Mouse (Mus musculus) limb, embryonic 13.5 days (tissue): ENCODE results near the gene Slc4a10. TPM values are rescaled to one million over a fixed set of nuclear protein-coding genes. Genes with fewer than 3 reads are reported as not detected.

ENCODE experiments used
- ATAC-seq: fragments of 200-750 bp; cut with Nextera tagmentation; 2 replicates; pipeline ENCODE4 v1.8.0; 2017; ENCODE audit warnings: low read depth, moderate number of reproducible peaks, moderate TSS enrichment; ENCODE audit not compliant: low FRiP score
- H3K27ac ChIP-seq: fragments of 300-500 bp; sonication (generic); 2 replicates; pipeline ENCODE4 v1.5.1; 2015; ENCODE audit warnings: inconsistent platforms, mild to moderate bottlenecking, moderate library complexity
- H3K27me3 ChIP-seq: fragments of 300-500 bp; sonication (generic); 2 replicates; pipeline ENCODE4 v1.6.1; 2015; ENCODE audit warnings: mild to moderate bottlenecking, inconsistent platforms
- H3K36me3 ChIP-seq: fragments of 300-500 bp; sonication (generic); 2 replicates; pipeline ENCODE4 v1.6.1; 2015; ENCODE audit warnings: inconsistent platforms, mild to moderate bottlenecking, moderate library complexity
- H3K4me1 ChIP-seq: fragments of 300-500 bp; sonication (generic); 2 replicates; pipeline ENCODE4 v1.6.1; 2015; ENCODE audit warnings: inconsistent platforms
- H3K4me2 ChIP-seq: fragments of 300-500 bp; sonication (generic); replicated peaks from 2 replicates; pipeline ENCODE4 v1.6.1; 2015; ENCODE audit warnings: inconsistent platforms, mild to moderate bottlenecking, moderate library complexity
- H3K4me3 ChIP-seq: fragments of 300-500 bp; sonication (generic); 2 replicates; pipeline ENCODE4 v1.5.1; 2015; ENCODE audit warnings: moderate library complexity, mild to moderate bottlenecking, inconsistent platforms
- H3K9ac ChIP-seq: fragments of 300-500 bp; sonication (generic); 2 replicates; pipeline ENCODE4 v1.6.1; 2015; ENCODE audit warnings: mild to moderate bottlenecking, inconsistent platforms
- H3K9me3 ChIP-seq: fragments of 300-500 bp; sonication (generic); 2 replicates; pipeline ENCODE4 v1.6.1; 2016; ENCODE audit warnings: inconsistent platforms
- WGBS: fragments of 180-500 bp; shearing (Covaris S2); methylation state at CpG from one replicate; pipeline ENCODE4 v1.1.7; 2015; 5-methylcytosine and 5-hydroxymethylcytosine counted together
- polyA plus RNA-seq: library from polyadenylated mRNA; unstranded; fragments of >200 nt; fragmentation: Nextera tagmentation; extraction: Ambion mirVana; gene quantifications from 2 replicates; pipeline ENCODE4 v1.2.1, GENCODE M21; 2015

The Slc4a10 gene
- polyA plus RNA-seq, 1 experiment from 2014 or later, result 0.13 TPM

DNA sequence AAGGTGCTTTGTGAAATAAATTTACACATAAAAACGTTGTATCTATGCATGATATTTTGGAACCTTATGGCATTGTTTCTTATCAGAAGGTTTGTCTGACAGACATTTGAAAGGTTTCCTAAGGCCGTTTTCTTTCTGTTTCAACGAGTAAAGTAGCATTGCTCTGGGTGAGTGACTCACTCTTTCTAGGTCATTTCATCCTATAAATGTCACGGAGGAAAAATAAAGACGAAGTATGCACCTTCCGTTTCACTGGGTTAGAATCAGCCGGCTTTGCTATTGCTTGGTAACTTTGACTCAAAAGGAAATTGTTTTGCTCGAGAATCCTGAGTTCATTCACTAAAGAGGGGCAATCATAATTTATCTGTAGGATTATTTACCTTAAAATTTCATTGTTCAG lies 88.6 kb downstream of the Slc4a10 start:
- no peak overlapping the region for H3K27ac ChIP-seq
- H3K4me3 ChIP-seq, result no peak overlapping the region
- no peaks in the 10 kb centered on the region for H3K27me3 ChIP-seq
- no peak overlapping the region for H3K9ac ChIP-seq
- no peaks in the 10 kb centered on the region for H3K9me3 ChIP-seq
- H3K36me3 ChIP-seq, result no peaks in the 10 kb centered on the region
- ATAC-seq, result no peak
- H3K4me2 ChIP-seq, result no peak overlapping the region
- H3K4me1 ChIP-seq, result no peaks in the 10 kb centered on the region
- WGBS, result 66% methylated on average over 8 of the region's 8 CpGs

DNA sequence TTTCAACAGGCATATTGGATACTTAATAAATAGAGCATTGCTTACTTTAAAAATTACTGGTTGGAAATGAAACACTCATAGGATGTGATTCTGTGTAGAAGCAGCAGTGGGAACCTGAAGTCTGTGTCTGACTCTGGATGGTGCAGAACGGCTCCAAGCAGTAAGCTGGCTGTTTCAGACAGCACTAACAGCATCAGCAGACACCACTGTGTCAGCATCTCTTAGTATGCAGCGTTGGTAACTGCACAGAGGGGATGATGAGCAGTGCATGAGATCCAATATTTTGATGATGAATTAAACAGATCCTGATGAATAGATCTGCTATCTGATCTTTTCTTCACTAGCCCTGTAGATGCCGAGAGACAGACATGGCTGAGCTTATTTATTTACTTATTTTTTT lies 101.4 kb downstream of the Slc4a10 start:
- Histone ChIP-seq H3K36me3 (no peaks in the 10 kb centered on the region), H3K9ac (no peak overlapping the region), H3K9me3 (no peaks in the 10 kb centered on the region), H3K4me2 (no peak overlapping the region), H3K27ac (no peak overlapping the region), H3K4me3 (no peak overlapping the region), H3K27me3 (no peaks in the 10 kb centered on the region), H3K4me1 (0 out of 2 replicates have a peak, but pooled peaks cover 2% of the 10 kb centered on the region)
- ATAC-seq, result no peak
- WGBS, result 71% methylated on average over 3 of the region's 3 CpGs

DNA sequence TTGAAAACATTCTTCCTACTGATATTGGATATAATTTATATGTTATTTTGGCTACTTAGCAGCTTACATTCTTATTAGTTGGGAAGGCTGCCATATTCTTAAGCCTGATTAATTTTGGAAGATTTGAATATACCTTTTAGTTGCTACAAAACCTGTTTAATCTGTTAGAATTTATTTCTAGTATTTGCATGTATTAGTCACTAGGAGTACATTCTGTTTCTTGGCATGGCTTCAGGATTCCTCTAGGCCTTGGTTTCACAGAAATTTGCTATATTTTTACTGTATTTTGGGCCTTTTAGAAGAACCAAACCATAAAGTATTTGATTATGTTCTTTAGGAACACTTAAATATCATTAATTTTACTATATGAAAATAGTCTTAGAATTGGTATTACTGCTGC lies 103.2 kb downstream of the Slc4a10 start:
- no peaks in the 10 kb centered on the region for H3K9me3 ChIP-seq
- H3K4me2 ChIP-seq, result no peak overlapping the region
- ATAC-seq, result no peak
- no peak overlapping the region for H3K27ac ChIP-seq
- no peaks in the 10 kb centered on the region for H3K27me3 ChIP-seq
- 0 out of 2 replicates have a peak, but pooled peaks cover 2% of the 10 kb centered on the region for H3K4me1 ChIP-seq
- H3K4me3 ChIP-seq, result no peak overlapping the region
- no peaks in the 10 kb centered on the region for H3K36me3 ChIP-seq
- no peak overlapping the region for H3K9ac ChIP-seq

DNA sequence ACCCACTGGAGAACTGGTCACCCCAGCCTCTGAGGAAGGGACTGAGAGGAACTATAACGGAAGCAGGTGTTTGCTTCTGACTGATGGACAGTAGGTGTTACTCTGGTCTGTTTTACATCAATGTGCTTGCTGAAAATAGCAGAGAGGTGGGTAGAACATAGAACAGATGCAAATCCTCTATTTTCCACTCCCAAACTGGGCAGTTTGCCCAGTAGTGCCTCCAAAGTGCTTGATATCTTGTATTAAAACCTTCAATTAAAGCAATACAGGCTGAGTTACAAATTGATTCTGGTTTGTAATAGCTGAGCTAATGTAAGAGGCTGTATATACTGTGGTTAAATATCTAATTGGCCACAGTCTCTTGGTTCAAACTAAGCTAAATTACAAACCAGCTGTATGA lies 104.6 kb downstream of the Slc4a10 start:
- 42% methylated on average over 1 of the region's 1 CpGs for WGBS

GRCm38 (mm10) chr2:62210109-62210508 lies 163.8 kb downstream of the Slc4a10 start:
- Histone ChIP-seq H3K27me3 (no peaks in the 10 kb centered on the region), H3K4me2 (no peak overlapping the region), H3K36me3 (no peaks in the 10 kb centered on the region), H3K4me3 (no peak overlapping the region), H3K9me3 (no peaks in the 10 kb centered on the region), H3K4me1 (no peaks in the 10 kb centered on the region), H3K9ac (no peak overlapping the region), H3K27ac (no peak overlapping the region)
- ATAC-seq, result no peak

More for the DNA sequence above, 104.6 kb downstream of the Slc4a10 start:
- Histone ChIP-seq H3K36me3 (no peaks in the 10 kb centered on the region), H3K4me3 (no peak overlapping the region), H3K27me3 (no peaks in the 10 kb centered on the region), H3K9ac (no peak overlapping the region), H3K27ac (no peak overlapping the region), H3K4me1 (0 out of 2 replicates have a peak, but pooled peaks cover 2% of the 10 kb centered on the region), H3K9me3 (no peaks in the 10 kb centered on the region), H3K4me2 (no peak overlapping the region)
- ATAC-seq, result no peak

- WGBS, result 90% methylated on average over 5 of the region's 5 CpGs
- H3K4me2 ChIP-seq, result no peak overlapping the region
- H3K9me3 ChIP-seq, result no peaks in the 10 kb centered on the region
- H3K27ac ChIP-seq, result no peak overlapping the region
- H3K4me3 ChIP-seq, result no peak overlapping the region
- no peaks in the 10 kb centered on the region for H3K27me3 ChIP-seq
- H3K4me1 ChIP-seq, result no peaks in the 10 kb centered on the region
- no peaks in the 10 kb centered on the region for H3K36me3 ChIP-seq
- ATAC-seq, result no peak
- H3K9ac ChIP-seq, result no peak overlapping the region
Measured at GRCm38 (mm10) chr2:62211106-62211505, 164.8 kb downstream of the Slc4a10 start.

- no peaks in the 10 kb centered on the region for H3K36me3 ChIP-seq
- H3K9me3 ChIP-seq, result no peaks in the 10 kb centered on the region
- H3K27ac ChIP-seq, result no peak overlapping the region
- H3K4me1 ChIP-seq, result no peaks in the 10 kb centered on the region
- no peak overlapping the region for H3K9ac ChIP-seq
- H3K27me3 ChIP-seq, result no peaks in the 10 kb centered on the region
- no peak for ATAC-seq
- no peak overlapping the region for H3K4me2 ChIP-seq
- no peak overlapping the region for H3K4me3 ChIP-seq
Measured at GRCm38 (mm10) chr2:62227563-62227962, 181.3 kb downstream of the Slc4a10 start.

DNA sequence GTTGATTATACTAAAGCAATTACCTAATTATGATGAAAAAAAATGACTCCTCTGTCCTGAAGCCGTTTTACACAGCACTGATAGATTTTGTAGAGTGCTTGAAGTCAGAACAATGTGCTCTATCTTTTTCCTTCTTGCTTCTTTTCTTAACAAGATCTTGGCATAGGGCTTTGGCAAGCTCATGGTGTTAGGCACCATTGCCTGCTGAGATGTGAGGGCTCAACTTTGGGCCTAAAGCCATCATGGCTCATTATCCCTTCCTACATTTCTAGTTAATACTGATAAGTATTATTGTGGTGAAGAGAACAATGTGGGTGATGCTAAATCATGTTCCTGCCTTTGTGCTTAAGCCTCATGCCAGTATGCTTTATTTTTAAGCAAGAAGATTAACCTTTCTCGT lies 185.0 kb downstream of the Slc4a10 start:
- H3K4me1 ChIP-seq, result no peaks in the 10 kb centered on the region
- H3K27me3 ChIP-seq, result no peaks in the 10 kb centered on the region
- no peak overlapping the region for H3K4me3 ChIP-seq
- H3K36me3 ChIP-seq, result no peaks in the 10 kb centered on the region
- no peak overlapping the region for H3K4me2 ChIP-seq
- H3K9me3 ChIP-seq, result no peaks in the 10 kb centered on the region
- 68% methylated on average over 2 of the region's 2 CpGs for WGBS
- H3K27ac ChIP-seq, result no peak overlapping the region
- no peak for ATAC-seq
- H3K9ac ChIP-seq, result no peak overlapping the region

DNA sequence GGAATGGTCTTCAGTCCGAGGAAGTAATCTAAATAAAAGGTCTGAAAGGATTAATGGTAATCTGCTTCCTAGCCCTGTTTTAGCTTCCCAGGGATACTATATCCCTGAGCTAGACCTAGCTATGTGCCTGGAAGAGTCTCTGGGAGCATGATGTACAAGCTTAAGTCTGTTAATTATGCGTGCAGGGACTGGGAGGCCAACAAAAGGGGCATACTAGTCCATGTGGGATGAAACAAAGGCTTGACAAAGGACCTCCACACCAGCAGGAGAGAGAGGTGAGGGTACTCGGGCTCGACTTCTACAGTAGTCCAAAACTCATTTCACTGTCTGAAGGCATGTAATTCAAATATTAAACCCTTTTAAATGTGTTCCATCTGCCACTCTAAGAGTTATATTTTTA lies 197.9 kb downstream of the Slc4a10 start:
- Histone ChIP-seq H3K9me3 (no peaks in the 10 kb centered on the region), H3K9ac (no peak overlapping the region), H3K4me1 (0 out of 2 replicates have a peak, but pooled peaks cover 3% of the 10 kb centered on the region), H3K36me3 (no peaks in the 10 kb centered on the region), H3K27me3 (no peaks in the 10 kb centered on the region), H3K4me3 (no peak overlapping the region), H3K4me2 (no peak overlapping the region), H3K27ac (no peak overlapping the region)
- 54% methylated on average over 4 of the region's 4 CpGs for WGBS
- ATAC-seq, result no peak

DNA sequence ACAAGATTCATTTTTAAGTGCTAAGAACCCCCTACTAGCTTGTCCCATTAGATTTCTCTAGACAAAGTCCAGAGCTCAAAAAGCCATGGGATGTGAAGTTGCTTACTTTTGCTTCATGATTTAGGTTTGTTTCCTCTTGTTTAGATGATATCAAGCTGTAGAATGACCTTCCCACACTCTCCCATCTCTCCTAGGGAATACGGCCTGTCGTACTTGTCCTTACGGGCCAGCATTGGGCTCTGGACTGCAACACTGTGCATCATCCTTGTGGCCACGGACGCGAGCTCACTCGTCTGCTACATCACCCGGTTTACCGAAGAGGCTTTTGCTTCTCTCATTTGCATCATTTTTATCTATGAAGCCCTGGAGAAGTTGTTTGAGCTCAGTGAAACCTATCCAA lies 222.2 kb downstream of the Slc4a10 start:
- no peak overlapping the region for H3K4me2 ChIP-seq
- H3K9me3 ChIP-seq, result no peaks in the 10 kb centered on the region
- no peaks in the 10 kb centered on the region for H3K4me1 ChIP-seq
- ATAC-seq, result no peak
- WGBS, result 92% methylated on average over 9 of the region's 9 CpGs
- no peak overlapping the region for H3K9ac ChIP-seq
- H3K27me3 ChIP-seq, result no peaks in the 10 kb centered on the region
- H3K36me3 ChIP-seq, result no peaks in the 10 kb centered on the region
- no peak overlapping the region for H3K27ac ChIP-seq
- no peak overlapping the region for H3K4me3 ChIP-seq

DNA sequence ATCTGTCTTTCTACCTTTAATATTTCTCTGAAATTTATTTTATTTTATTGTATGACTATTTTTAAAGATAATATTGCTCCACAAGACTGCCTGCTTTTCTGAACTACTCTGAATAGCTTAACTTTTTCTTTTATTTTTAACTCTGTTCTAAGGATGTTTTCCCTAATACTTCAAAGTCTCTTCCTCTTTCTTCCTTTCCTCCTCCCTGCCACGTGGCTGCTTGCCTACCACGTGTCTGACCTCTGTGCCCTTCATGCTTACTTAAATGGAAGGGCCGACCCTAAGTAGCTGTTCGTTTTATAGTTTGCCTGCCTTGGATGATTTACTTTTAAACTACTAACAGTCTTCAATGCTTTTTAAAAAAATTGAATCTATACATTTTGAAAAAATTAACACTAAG lies 225.6 kb downstream of the Slc4a10 start:
- no peaks in the 10 kb centered on the region for H3K27me3 ChIP-seq
- no peak overlapping the region for H3K4me2 ChIP-seq
- WGBS, result 27% methylated on average over 4 of the region's 4 CpGs
- no peak overlapping the region for H3K9ac ChIP-seq
- no peaks in the 10 kb centered on the region for H3K9me3 ChIP-seq
- H3K4me1 ChIP-seq, result no peaks in the 10 kb centered on the region
- no peaks in the 10 kb centered on the region for H3K36me3 ChIP-seq
- ATAC-seq, result no peak
- H3K4me3 ChIP-seq, result no peak overlapping the region
- no peak overlapping the region for H3K27ac ChIP-seq

DNA sequence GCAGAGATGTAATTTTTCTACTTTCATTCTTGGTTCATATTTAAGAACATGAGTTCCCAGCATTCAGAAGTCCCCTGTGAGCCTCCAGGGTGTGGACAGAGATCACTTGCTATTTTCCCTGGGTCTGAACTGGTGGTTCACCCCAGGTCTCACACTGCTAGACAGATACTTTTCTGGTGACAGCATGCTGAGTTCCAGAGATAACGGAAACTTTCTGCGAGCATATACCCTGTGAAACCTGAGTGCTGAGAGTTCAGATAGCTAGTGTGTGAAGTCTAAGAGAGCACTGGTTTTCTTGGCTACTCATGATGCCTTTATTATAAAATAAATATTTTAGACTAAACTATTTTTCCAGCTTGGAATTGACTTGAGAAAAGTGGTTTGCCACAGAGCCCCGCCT lies 232.5 kb downstream of the Slc4a10 start:
- Histone ChIP-seq H3K27ac (no peak overlapping the region), H3K4me1 (no peaks in the 10 kb centered on the region), H3K36me3 (no peaks in the 10 kb centered on the region), H3K27me3 (no peaks in the 10 kb centered on the region), H3K9me3 (no peaks in the 10 kb centered on the region), H3K4me3 (no peak overlapping the region), H3K9ac (no peak overlapping the region), H3K4me2 (no peak overlapping the region)
- 70% methylated on average over 3 of the region's 3 CpGs for WGBS
- ATAC-seq, result peak; percentile 51; the same call in 1 of the 2 replicates

DNA sequence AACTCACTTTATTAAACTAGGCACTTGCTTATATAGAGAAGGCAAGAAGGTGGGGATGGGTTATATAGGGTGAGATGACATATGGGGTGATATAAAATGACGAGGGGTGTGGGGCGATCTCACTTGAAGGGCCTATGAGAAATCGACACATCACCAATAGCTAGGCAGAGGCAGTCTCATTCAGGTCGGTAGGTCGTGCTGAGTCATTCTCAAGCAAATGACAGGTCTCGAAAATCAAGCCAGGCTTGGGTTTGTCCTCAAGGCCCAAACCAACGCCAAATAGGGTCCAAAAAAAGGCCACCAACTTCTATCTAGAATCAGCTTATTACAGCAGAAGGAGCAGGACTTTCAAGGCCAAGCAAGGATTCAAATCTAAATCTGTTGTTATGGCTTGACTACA lies 233.5 kb downstream of the Slc4a10 start:
- Histone ChIP-seq H3K27me3 (no peaks in the 10 kb centered on the region), H3K9me3 (no peaks in the 10 kb centered on the region), H3K4me2 (no peak overlapping the region), H3K9ac (no peak overlapping the region), H3K27ac (no peak overlapping the region), H3K4me3 (no peak overlapping the region), H3K4me1 (no peaks in the 10 kb centered on the region), H3K36me3 (no peaks in the 10 kb centered on the region)
- WGBS, result 85% methylated on average over 7 of the region's 7 CpGs
- ATAC-seq, result no peak
